Mouse (Mus musculus): ENCODE data around the gene Cbx1. TPM values are rescaled to one million over a fixed set of nuclear protein-coding genes. Genes with fewer than 3 reads are reported as not detected.

Cbx1 gene
- total and polyA plus RNA-seq, 3 experiments = 132 to 368 (median 152) TPM

GRCm38 (mm10) chr11:96827062-96827581 is 38.2 kb downstream of the Cbx1 start:
- no peak overlapping the region for H3K27ac ChIP-seq (ENCODE audit: control insufficient read depth, low read depth, low read length)
- H3K9ac ChIP-seq (ENCODE audit: control insufficient read depth, low read depth, low read length, poor library complexity, severe bottlenecking) = 0 out of 2 replicates have a peak overlapping the region, but pooled peaks have one; percentile 7
- H3K27me3 ChIP-seq (ENCODE audit: control insufficient read depth in 1 of 2, insufficient read depth in 2 of 2, low read length in 2 of 2) = no peaks in the 10 kb centered on the region
- no peak overlapping the region for H3K4me3 ChIP-seq (ENCODE audit: control insufficient read depth in 1 of 2, insufficient read depth in 1 of 2, low read depth in 2 of 2, low read length in 2 of 2)
- DNase-seq (ENCODE audit: low read depth, low spot score) = no peak
- H3K9me3 ChIP-seq (replicated peaks; ENCODE audit: insufficient read depth, low read length) = no peaks in the 10 kb centered on the region
- H3K36me3 ChIP-seq (ENCODE audit: control insufficient read depth in 1 of 2, insufficient read depth in 2 of 2, low read length in 2 of 2) = peaks cover 14 to 63% of the 10 kb centered on the region in 2 experiments
- no peak for TF ChIP-seq ZNF384 (IDR thresholded peaks at IDR 0.05; ENCODE audit: low read depth, low read length)
- no peak for TF ChIP-seq ELF1 (IDR thresholded peaks at IDR 0.05; ENCODE audit: low read depth, low read length)
- no peak for TF ChIP-seq USF1 (IDR thresholded peaks at IDR 0.05; ENCODE audit: low read depth, low read length)
- TF ChIP-seq NELFE (IDR thresholded peaks at IDR 0.05; ENCODE audit: low read depth, low read length) = no peak
- TF ChIP-seq CHD1 (IDR thresholded peaks at IDR 0.05; ENCODE audit: low read depth, low read length) = no peak
- no peak for TF ChIP-seq MYB (IDR thresholded peaks at IDR 0.05; ENCODE audit: low read depth, low read length)
- TF ChIP-seq MEF2A (IDR thresholded peaks at IDR 0.05; ENCODE audit: extremely low read depth, insufficient replicate concordance, low read depth, low read length, poor library complexity, severe bottlenecking) = no peak
- TF ChIP-seq SIN3A (IDR thresholded peaks at IDR 0.05; ENCODE audit: low read length) = no peak
- H3K79me2 ChIP-seq (ENCODE audit: control insufficient read depth, insufficient read depth, low read length, poor library complexity) = peaks cover 71% of the 10 kb centered on the region
- peaks cover 23 to 57% of the 10 kb centered on the region in 2 experiments for H3K4me1 ChIP-seq (ENCODE audit: control insufficient read depth in 1 of 2, insufficient read depth in 2 of 2, low read length in 2 of 2)

- H3K79me2 ChIP-seq (ENCODE audit: control insufficient read depth, insufficient read depth, low read length, poor library complexity) = peaks cover 65% of the 10 kb centered on the region
- peaks cover 17 to 51% of the 10 kb centered on the region in 2 experiments for H3K4me1 ChIP-seq (ENCODE audit: control insufficient read depth in 1 of 2, insufficient read depth in 2 of 2, low read length in 2 of 2)
- no peaks in the 10 kb centered on the region for H3K9me3 ChIP-seq (replicated peaks; ENCODE audit: insufficient read depth, low read length)
- peak overlapping the region; percentile 11 for H3K9ac ChIP-seq (ENCODE audit: control insufficient read depth, low read depth, low read length, poor library complexity, severe bottlenecking)
- TF ChIP-seq E2F4 (IDR thresholded peaks at IDR 0.05; ENCODE audit: borderline replicate concordance, low read depth, low read length) = no peak
- no peak for TF ChIP-seq MAX (IDR thresholded peaks at IDR 0.05; ENCODE audit: low read length)
- no peak for TF ChIP-seq MXI1 (IDR thresholded peaks at IDR 0.05; ENCODE audit: low read depth, low read length)
- no peak for TF ChIP-seq ELF1 (IDR thresholded peaks at IDR 0.05; ENCODE audit: low read depth, low read length)
- TF ChIP-seq MYC (IDR thresholded peaks at IDR 0.05; ENCODE audit: low read depth, low read length) = no peak
- no peak for TF ChIP-seq EP300 (IDR thresholded peaks at IDR 0.05; ENCODE audit: low read depth in 1 of 2, low read length in 2 of 2)
- TF ChIP-seq SIN3A (IDR thresholded peaks at IDR 0.05; ENCODE audit: low read length) = no peak
- TF ChIP-seq USF1 (IDR thresholded peaks at IDR 0.05; ENCODE audit: low read depth, low read length) = no peak
- TF ChIP-seq ETS1 (IDR thresholded peaks at IDR 0.05; ENCODE audit: low read depth, low read length) = no peak
- no peak for TF ChIP-seq CHD2 (IDR thresholded peaks at IDR 0.05; ENCODE audit: low read length)
- no peak for TF ChIP-seq HCFC1 (IDR thresholded peaks at IDR 0.05; ENCODE audit: low read depth, low read length)
- TF ChIP-seq ZNF384 (IDR thresholded peaks at IDR 0.05; ENCODE audit: low read depth, low read length) = no peak
- TF ChIP-seq POLR2AphosphoS5 (IDR thresholded peaks at IDR 0.05; ENCODE audit: borderline replicate concordance, low read depth, low read length) = no peak
- TF ChIP-seq ZMIZ1 (IDR thresholded peaks at IDR 0.05; ENCODE audit: low read depth, low read length) = no peak
- H3K27me3 ChIP-seq (ENCODE audit: control insufficient read depth in 1 of 2, insufficient read depth in 2 of 2, low read length in 2 of 2) = no peaks in the 10 kb centered on the region
- no peak for DNase-seq (ENCODE audit: low read depth, low spot score)
- peaks cover 10 to 57% of the 10 kb centered on the region in 2 experiments for H3K36me3 ChIP-seq (ENCODE audit: control insufficient read depth in 1 of 2, insufficient read depth in 2 of 2, low read length in 2 of 2)
- H3K27ac ChIP-seq (ENCODE audit: control insufficient read depth, low read depth, low read length) = no peak overlapping the region
- no peak overlapping the region for H3K4me3 ChIP-seq (ENCODE audit: control insufficient read depth in 1 of 2, insufficient read depth in 1 of 2, low read depth in 2 of 2, low read length in 2 of 2)
These were observed 39.0 kb downstream of the Cbx1 start for GRCm38 (mm10) chr11:96827917-96828316.

Measured in MEL (cell line).